Mouse (Mus musculus) brain, adult 2 months (tissue): ENCODE measurements around the gene Caap1.

Source experiments
- DNase-seq: peaks from one replicate; pipeline ENCODE4 v3.0.0; 2011; ENCODE audit warnings: low read depth, low spot score

Caap1 gene

GRCm38 (mm10) chr4:94556265-94557054 is at the start of gene Caap1, which contains the start of gene Gm10306:
Gene Caap1 (minus strand): TSS chr4:94556796.
Gene Gm10306 (plus strand): TSS chr4:94556546.
- DNase-seq, result peak; percentile 97

DNA sequence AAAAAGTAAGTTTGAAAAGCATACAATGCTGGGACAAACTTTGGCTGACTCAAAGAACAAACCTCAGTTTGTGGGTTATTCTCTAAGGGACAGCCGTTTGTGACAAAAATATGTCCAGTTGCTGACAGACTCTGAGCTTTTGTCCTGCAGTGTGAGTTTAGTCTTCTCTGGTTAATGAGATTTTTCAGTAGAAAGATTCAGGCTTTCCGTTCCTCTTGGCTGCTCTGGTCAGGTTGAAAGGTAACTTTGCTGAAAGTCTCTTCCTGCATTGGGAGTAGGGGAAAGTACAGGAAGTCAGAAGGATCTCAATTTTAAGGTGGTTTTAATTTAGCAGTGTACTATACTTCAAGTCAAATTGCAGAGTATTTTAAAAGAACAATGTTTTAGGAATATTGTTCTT is 49.0 kb upstream of the Caap1 start:
- no peak for DNase-seq

DNA sequence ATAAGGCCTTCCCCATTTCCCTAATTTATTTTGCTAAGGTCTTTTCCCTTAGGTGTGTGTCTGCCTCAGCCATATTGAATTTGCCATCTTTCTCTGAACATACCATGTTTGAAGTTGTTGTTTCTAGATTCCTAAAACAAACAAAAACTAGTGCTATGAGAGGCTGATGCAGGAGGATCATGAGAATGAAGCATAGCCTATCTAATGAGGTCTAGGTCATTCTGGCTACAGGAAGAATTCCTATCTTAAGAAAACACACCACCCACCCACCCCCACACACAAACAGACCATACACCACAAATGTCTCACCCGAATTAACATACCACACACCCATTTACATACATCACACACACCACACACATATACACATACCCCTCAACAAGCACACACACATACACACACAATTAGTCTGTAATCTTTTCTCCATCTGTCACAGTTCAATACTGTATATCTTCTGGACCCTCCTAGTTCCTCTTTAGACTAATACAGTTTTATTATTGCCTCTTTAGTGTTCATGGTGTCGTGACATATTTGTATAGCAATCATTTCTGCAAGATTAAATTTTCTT is 47.9 kb upstream of the Caap1 start:
- no peak for DNase-seq

DNA sequence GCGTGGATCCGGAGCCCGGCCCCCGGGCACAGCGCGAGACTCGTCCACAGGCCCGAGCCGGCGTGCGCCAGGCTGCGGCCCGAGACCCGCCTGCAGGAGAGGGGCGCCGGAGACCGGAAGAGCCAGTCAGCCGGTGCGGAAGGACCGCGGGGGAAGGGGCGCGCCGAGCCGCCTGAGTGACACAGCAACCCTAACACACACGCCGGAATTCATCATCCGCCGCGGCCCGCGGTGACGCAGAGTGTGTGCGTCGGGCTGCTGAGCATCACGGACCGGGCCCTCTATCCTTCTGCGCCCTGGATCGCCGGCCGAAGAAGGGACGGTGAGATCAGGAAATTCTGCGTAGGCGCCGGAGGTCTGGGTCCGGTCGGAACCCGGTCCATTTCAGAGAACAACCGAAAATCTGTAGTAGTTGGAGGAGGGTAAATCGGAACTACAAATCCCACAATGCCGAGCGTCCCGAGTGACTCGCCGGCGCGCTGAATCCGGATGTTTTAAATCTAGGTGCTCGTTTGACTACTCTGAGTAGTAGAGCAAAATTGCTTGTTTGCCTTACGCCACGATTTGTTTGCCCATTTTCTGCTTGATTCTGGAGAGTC is 46.5 kb upstream of the Caap1 start, which contains the start of gene Plaa:
Plaa (minus strand) TSS at position 214 of the 599 bp plus-strand sequence.
- peak; percentile 96 for DNase-seq

GRCm38 (mm10) chr4:94602496-94603030 is 46.0 kb upstream of the Caap1 start:
- peak; percentile 35 for DNase-seq

DNA sequence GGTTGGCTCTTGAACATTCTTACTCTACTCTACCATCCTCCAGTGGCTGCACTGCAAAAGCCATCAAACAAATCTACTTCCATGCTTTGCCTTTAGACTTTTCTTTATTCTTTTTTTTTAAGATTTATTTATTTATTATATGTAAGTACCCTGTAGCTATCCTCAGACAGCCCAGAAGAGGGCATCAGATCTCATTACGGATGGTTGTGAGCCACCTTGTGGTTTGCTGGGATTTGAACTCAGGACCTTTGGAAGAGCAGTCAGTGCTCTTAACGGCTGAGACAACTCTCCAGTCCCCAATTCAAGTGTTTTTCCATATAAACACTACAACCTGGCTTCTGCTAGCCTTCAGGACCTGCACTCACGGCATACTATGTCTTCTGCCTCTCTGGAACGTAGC is 44.8 kb upstream of the Caap1 start:
- DNase-seq, result peak; percentile 4

- no peak for DNase-seq
These were observed 36.1 kb upstream of the Caap1 start for GRCm38 (mm10) chr4:94592709-94593108.

GRCm38 (mm10) chr4:94591765-94592381 is 35.3 kb upstream of the Caap1 start:
- peak; percentile 6 for DNase-seq

- no peak for DNase-seq
These were observed 16.1 kb upstream of the Caap1 start for GRCm38 (mm10) chr4:94572677-94573076.

GRCm38 (mm10) chr4:94564297-94564696 is 7.7 kb upstream of the Caap1 start:
- no peak for DNase-seq

DNA sequence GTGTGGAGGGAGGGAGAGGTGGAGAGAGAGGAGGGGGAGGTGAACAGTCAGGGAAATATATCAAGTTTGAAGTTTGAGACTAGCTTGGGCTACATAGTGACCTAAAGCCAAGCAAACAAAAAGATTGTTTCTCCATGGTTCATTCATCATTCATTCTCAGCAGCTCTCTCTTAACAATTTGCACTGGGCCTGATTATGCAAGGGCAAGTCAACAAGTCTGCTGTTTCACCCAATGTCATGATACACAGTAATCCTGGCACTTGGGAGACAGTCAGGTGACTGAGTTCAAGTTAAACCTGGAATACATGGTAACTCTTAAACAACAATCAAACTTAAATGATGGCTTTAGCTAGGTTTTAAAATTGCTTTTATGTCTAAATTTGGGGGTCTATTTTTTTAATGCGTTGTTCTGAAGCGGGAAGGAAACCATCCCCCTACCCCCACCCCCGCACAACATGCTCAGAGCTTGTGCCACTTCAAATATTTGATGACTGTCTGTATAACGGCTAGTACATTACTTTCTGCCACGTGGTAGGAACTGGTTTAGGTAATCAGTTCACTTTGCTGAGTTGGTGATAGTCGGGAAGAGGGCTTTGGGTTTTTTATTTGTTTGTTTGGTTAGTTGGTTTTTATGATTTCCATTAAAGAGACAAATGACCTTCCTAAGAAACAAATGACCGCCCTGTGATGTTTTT is 5.5 kb upstream of the Caap1 start:
- DNase-seq, result no peak

GRCm38 (mm10) chr4:94560316-94560715 is 3.7 kb upstream of the Caap1 start:
- DNase-seq, result no peak

GRCm38 (mm10) chr4:94559266-94559665 is 2.7 kb upstream of the Caap1 start:
- no peak for DNase-seq

GRCm38 (mm10) chr4:94557145-94557544 is 549 bp upstream of the Caap1 start:
- DNase-seq, result no peak

DNA sequence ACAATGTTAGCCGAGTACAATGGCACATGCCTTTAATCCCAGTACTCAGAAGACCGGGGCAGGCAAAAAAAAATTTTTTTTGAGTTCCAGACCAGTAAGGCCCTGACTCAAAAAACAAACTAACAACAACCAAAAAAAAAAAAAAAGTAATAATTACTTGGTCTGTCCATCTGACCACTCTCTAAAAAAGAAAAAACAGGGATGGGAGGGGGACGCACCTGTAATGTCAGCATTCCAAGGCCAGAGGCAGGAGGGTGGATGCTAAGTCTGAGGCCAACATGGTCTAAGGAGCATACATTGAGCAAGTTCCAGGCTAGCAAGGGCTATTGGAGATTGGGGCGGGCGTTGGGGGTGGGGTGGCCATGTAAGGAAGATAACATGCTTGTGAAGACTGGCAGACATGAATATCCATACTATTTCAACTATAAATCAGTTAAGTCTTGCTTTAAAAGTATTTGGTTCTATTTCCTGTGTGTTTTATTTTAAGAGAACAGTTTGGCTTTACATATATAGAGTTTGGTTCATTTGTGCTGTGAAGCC is 1.6 kb downstream of the Caap1 start:
- no peak for DNase-seq

DNA sequence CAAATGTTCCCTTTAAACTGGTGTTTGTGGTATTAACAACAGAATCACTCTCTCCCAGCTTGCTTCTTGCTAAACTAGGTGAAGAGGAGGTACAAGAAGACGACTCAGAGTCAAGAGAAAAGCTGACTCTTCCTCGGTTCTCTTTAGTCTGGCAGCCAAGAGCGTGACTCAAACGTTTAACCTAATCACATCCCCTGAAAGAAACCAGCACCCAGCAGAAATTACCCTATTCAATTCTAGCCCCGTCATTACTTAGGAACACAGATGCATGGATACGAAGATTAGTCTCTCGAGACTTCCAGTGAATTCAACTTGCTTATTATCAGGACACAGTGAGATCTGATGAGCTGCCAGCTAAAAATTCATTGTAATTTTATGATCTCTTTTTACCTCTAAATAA is 12.3 kb downstream of the Caap1 start:
- DNase-seq, result peak; percentile 61

GRCm38 (mm10) chr4:94543041-94543440 is 13.6 kb downstream of the Caap1 start:
- no peak for DNase-seq

GRCm38 (mm10) chr4:94533205-94533604 is 23.4 kb downstream of the Caap1 start:
- no peak for DNase-seq

DNA sequence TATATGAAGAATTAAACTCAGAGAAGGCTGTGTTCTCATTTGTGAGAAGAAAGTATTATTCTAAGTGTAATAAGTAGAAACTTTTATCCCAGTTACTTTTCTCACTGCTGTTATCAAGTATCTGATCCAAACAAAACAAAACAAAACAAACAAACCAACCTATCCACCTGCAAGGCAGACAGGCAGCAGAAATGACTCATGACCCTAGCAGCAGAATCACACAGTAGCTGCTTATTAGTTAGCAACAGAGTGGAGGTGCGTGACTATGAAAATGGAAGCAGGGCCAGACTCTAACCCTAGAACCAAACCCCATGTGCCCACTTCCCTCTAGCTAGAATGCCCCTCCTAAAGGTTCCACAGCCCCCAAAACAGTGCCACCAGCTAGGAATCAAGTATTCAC is 27.1 kb downstream of the Caap1 start:
- DNase-seq, result no peak

DNA sequence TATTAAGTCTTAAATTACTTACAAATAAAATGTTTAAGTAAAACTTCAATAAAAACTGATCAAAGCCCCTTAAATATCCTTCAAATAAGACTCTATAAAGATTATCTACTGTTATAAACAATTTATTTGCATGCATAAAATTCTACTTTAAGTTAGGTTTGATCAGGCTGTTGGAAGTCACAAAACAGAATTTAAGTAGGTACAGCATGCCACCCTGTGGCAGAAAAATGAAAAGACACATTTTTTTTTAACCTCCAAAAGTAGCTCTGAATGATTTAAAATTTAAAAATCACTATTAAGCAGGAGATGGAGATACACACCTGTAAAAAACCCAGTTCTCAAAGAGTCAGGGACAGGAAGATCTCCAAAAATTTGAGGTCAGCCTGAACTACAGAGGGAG is 33.3 kb downstream of the Caap1 start:
- DNase-seq, result peak; percentile 22

- DNase-seq, result peak; percentile 84
These were observed 39.0 kb downstream of the Caap1 start for GRCm38 (mm10) chr4:94517631-94518030.
